Mouse (Mus musculus) frontal cortex, adult 2 months (tissue): Measurements from ENCODE around the gene Mrpl17. TPM values are rescaled to one million over a fixed set of nuclear protein-coding genes. Genes with fewer than 3 reads are reported as not detected.

Source experiments
- DNase-seq, 2 experiments: peaks; one replicate each; pipeline ENCODE4 v3.0.0; 2022; ENCODE audit warnings: low spot score in 1 of 2; ENCODE audit errors: extremely low spot score in 1 of 2
- polyA plus RNA-seq: library from polyadenylated mRNA; depleted of rRNA; stranded (reverse); fragments of >200 nt; gene quantifications from 2 replicates; pipeline ENCODE4 v1.2.3, GENCODE M21; 2012

The Mrpl17 gene
- polyA plus RNA-seq, 1 experiment, result 139 TPM

DNA sequence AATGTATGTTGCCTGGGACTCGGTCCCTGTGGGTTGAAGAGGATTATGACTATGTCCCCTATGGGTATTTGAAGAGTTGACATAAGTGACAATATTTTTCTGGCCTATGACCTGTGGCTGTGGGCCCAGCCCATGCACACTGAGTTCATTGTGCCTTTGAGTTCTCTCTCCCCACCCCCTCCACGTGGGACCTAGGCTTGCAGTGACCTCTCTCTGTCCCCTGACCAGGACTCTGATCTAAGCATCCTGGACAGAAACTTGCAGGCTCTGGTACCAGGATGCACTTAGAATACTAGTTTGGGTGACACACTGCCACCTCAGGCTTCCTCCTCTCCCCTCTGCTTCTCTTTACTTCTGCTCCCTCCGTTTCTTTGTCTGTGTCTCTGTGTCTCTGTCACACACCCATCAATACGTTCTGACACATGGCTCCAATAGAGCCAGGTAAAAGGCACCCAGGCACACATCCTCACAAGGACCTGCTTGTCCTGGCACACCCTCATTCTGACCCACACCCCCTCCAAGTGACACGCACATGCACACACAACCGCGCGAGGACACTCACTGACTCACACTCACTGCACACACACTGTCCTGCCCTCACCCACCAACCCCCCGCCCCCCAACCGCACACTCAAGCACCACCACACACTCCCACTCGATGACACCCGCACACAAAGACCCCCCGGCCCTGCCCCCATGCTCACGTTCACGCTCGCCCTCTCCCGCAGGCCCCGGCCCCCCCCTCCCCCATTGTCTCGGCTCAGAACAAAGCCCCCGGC lies 24.2 kb downstream of the Mrpl17 start:
- no peak for DNase-seq

DNA sequence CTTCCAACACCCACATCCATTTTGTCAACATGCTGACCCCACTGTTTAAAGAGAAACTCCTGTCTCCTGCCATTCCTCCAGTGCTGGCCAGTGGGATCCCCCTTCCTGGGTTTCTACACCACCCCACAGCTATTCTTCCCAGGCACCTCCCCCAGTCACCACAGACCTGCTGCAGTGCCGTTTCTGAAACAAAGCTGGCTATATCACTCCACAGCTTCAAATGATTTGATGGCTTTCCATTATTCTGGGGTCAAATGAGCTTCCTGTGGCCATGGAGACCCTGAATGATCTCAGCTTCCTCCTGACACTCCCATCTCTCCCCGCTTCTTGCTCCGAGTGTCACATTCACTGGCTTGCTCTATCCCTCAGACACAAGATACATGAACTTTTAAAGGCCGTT lies 26.3 kb downstream of the Mrpl17 start:
- DNase-seq, result no peak

DNA sequence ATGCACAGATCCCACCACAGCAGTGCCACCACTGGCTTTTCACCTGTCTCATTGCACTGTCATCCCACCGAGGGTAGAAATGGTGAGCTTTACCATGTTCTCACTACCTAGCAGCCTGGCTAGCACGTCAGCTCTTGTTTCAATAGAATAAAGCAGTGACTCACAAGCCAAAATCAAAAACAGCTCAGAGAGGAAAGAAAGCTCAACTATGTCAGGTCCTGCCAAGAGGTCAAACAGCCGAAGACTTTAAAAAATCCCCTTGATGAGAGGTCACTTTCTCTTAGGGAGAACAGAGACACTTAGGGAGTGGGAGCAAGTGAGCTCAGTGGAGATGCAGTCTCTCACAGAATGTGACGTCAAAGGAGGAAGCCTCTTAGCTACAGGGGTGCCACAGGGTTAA lies 27.0 kb downstream of the Mrpl17 start:
- no peak for DNase-seq

DNA sequence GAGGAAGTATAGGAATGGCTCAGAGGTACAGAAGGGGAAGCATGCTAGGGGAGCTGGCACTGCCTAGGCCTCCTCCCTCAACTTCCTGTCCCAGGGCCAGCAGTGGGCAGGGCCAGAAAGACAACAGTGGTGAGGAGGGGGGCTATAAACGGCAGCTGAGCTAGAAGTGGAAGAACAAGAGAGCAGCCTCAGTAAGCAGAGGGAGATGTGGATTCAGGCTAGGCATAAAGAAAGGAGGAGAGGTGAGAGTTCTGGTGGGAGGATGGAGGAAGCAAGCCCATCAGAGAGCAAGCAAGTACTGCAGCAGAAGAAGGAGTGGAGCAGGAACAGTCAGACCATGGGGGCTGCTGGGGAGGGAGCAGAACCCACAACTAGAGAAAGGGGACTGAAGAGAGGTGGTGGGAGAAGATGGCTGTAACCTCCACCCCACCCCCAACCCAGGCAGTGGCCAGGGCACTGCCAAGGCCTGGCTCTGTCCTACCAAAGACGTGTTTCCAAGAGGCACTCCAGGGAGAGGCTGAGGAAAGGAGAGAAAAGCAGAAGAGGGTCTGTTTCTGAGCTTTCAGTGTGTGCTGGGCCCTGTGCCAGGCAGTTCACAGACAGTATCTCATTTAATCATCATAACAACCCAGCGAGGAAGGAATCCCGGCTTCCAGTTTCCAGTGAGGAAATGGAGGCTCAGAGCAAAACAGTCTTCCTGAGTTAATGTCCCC lies 32.2 kb downstream of the Mrpl17 start:
- no peak for DNase-seq

- no peak for DNase-seq
These were observed 32.9 kb downstream of the Mrpl17 start for GRCm38 (mm10) chr7:105777797-105778552.

- no peak for DNase-seq
These were observed 33.6 kb downstream of the Mrpl17 start for GRCm38 (mm10) chr7:105777316-105777715.

- DNase-seq, result no peak
These were observed 34.9 kb downstream of the Mrpl17 start for GRCm38 (mm10) chr7:105776026-105776425.

GRCm38 (mm10) chr7:105774661-105775060 lies 36.2 kb downstream of the Mrpl17 start:
- no peak for DNase-seq

- no peak for DNase-seq
These were observed 37.9 kb downstream of the Mrpl17 start for GRCm38 (mm10) chr7:105773041-105773440.

- DNase-seq, result no peak
These were observed 38.6 kb downstream of the Mrpl17 start for GRCm38 (mm10) chr7:105772331-105772730.

GRCm38 (mm10) chr7:105769959-105770358 lies 40.9 kb downstream of the Mrpl17 start:
- DNase-seq, result no peak

DNA sequence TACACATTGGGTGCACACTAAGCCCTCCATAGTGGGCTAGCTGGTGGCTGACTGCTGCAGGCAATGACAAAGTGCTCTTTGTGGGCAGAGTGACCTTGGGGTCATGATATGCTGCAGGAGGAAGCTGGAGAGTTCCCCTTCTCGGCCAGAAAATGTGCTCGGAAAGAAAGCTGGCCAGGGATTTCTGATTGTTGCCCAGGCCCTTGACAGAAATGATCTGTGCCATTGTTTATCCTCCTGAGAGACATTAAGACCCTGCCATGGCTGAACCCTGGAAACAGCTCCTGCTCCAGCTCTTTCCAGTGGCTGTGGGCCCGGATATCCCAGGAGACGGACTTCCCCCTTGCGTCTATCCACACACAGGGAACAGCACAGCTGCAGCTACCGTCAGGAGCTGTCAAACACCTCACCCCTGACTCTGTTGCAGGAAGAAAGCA lies 43.2 kb downstream of the Mrpl17 start:
- DNase-seq, result no peak

- no peak for DNase-seq
These were observed 46.6 kb downstream of the Mrpl17 start for GRCm38 (mm10) chr7:105764331-105764730.

- no peak for DNase-seq
These were observed 48.2 kb downstream of the Mrpl17 start for GRCm38 (mm10) chr7:105762517-105763270.

DNA sequence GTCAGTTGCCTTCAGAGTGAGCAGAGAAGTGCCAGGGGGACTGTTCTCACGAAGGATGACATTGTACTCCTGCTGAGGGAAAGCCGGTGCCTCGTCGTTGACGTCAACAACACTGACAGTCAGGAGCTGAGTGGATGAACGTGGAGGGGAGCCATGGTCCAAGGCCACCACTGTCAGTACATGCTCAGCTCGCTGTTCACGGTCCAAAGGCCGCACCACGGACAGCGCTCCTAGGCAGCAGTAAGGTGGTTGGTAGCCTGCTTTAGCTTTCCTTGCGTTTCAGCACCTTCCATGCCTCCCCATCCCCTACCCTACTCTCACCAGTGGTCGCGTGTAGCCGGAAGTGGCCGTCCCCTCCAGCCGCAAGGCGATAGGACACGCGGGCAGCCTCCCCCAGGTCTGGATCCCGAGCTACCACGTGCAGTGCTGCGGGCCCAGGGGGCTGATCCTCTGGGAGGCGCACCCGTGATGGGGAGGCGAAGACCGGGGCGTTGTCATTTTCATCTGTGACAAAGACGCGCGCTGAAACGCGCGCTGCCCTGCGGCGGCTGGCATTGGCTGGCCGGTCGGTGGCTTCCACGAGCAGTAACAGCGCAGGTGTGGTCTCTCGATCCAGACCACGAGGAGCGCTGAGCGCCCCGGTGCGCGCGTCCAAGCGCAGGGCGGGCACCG lies 49.0 kb downstream of the Mrpl17 start:
- DNase-seq, result no peak

DNA sequence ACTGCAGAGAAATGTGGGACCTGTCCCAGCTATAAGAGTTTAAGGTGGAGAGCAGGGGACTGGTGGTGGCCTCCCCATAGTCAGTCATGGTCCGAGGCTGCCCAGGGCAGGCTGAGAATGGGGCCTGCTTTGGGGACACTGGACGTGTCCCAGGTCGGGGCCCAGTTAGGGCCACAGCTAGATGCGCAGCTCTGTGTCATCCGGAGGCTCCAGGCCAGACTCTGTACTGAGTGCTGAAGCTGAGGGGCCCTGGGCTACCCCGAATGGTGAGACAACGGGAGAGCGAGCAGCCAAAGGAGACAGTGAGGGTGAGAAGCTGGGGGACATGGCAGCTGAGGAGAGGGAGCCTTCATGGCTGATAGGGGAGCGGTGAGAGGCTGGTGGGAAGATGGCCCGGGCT lies 57.6 kb downstream of the Mrpl17 start:
- no peak for DNase-seq
